Mouse (Mus musculus) heart, embryonic 13.5 days (tissue): ENCODE data around the gene Rrp8. TPM values are rescaled to one million over a fixed set of nuclear protein-coding genes. Genes with fewer than 3 reads are reported as not detected.

Experiments used
- ATAC-seq: fragments of 200-750 bp; cut with Nextera tagmentation; 2 replicates; pipeline ENCODE4 v1.8.0; 2017; ENCODE audit warnings: moderate TSS enrichment; ENCODE audit not compliant: insufficient number of reproducible peaks, low FRiP score, low TSS enrichment; ENCODE audit errors: extremely low read depth
- H3K27ac ChIP-seq: fragments of 300-500 bp; sonication (generic); replicated peaks from 2 replicates; pipeline ENCODE4 v1.5.1; 2015; ENCODE audit warnings: moderate library complexity, mild to moderate bottlenecking, inconsistent platforms
- H3K27me3 ChIP-seq: fragments of 300-500 bp; sonication (generic); replicated peaks from 2 replicates; pipeline ENCODE4 v1.6.1; 2015; ENCODE audit warnings: mild to moderate bottlenecking, inconsistent platforms
- H3K36me3 ChIP-seq: fragments of 300-500 bp; sonication (generic); 2 replicates; pipeline ENCODE4 v1.6.1; 2015; ENCODE audit warnings: mild to moderate bottlenecking, inconsistent platforms
- H3K4me1 ChIP-seq: fragments of 300-500 bp; sonication (generic); 2 replicates; pipeline ENCODE4 v1.6.1; 2015; ENCODE audit warnings: inconsistent platforms
- H3K4me2 ChIP-seq: fragments of 300-500 bp; sonication (generic); 2 replicates; pipeline ENCODE4 v1.6.1; 2015; ENCODE audit warnings: inconsistent platforms, mild to moderate bottlenecking, moderate library complexity
- H3K4me3 ChIP-seq: fragments of 300-500 bp; sonication (generic); 2 replicates; pipeline ENCODE4 v1.5.1; 2015; ENCODE audit warnings: moderate library complexity, mild to moderate bottlenecking, inconsistent platforms
- H3K9ac ChIP-seq: fragments of 300-500 bp; sonication (generic); 2 replicates; pipeline ENCODE4 v1.6.1; 2015; ENCODE audit warnings: inconsistent platforms, mild to moderate bottlenecking, moderate library complexity
- H3K9me3 ChIP-seq: fragments of 300-500 bp; sonication (generic); 2 replicates; pipeline ENCODE4 v1.6.1; 2016; ENCODE audit warnings: inconsistent platforms
- WGBS: fragments of 180-500 bp; shearing (Covaris S2); methylation state at CpG from one replicate; pipeline ENCODE4 v1.1.7; 2015; ENCODE audit warnings: mixed read lengths; 5-methylcytosine and 5-hydroxymethylcytosine counted together
- polyA plus RNA-seq: library from polyadenylated mRNA; unstranded; fragments of >200 nt; fragmentation: Nextera tagmentation; extraction: Ambion mirVana; gene quantifications from 2 replicates; pipeline ENCODE4 v1.2.1, GENCODE M21; 2015

Rrp8 gene
- 25.0 and 25.1 TPM in 2 replicates for polyA plus RNA-seq

GRCm38 (mm10) chr7:105736911-105737521 lies at the start of gene Rrp8:
Gene Rrp8 (minus strand): TSS chr7:105737385.
- Histone ChIP-seq H3K9ac (peak within 1 kb of the TSS; percentile 99), H3K9me3 (no peaks in the 10 kb centered on the region), H3K36me3 (peaks cover 56% of the 10 kb centered on the region), H3K4me2 (peak within 1 kb of the TSS; percentile 92), H3K4me1 (peaks cover 37% of the 10 kb centered on the region), H3K27ac (peak within 1 kb of the TSS; percentile 98), H3K4me3 (peak within 1 kb of the TSS; percentile 96), H3K27me3 (no peaks in the 10 kb centered on the region)
- WGBS: under 1% methylated on average over 30 of the region's 30 CpGs
- ATAC-seq: 0 out of 2 replicates have a peak, but pooled peaks have one; percentile 1

- Histone ChIP-seq H3K4me3 (peak overlapping the region; percentile 79), H3K27me3 (peaks cover 19% of the 10 kb centered on the region), H3K9me3 (no peaks in the 10 kb centered on the region), H3K36me3 (peaks cover 17% of the 10 kb centered on the region), H3K9ac (peak overlapping the region; percentile 92), H3K27ac (peak overlapping the region; percentile 80), H3K4me1 (peaks cover 39% of the 10 kb centered on the region), H3K4me2 (peak overlapping the region; percentile 74)
- ATAC-seq: no peak
- WGBS: 8% methylated on average over 20 of the region's 20 CpGs
Observed at GRCm38 (mm10) chr7:105786506-105787284, 49.5 kb upstream of the Rrp8 start.

DNA sequence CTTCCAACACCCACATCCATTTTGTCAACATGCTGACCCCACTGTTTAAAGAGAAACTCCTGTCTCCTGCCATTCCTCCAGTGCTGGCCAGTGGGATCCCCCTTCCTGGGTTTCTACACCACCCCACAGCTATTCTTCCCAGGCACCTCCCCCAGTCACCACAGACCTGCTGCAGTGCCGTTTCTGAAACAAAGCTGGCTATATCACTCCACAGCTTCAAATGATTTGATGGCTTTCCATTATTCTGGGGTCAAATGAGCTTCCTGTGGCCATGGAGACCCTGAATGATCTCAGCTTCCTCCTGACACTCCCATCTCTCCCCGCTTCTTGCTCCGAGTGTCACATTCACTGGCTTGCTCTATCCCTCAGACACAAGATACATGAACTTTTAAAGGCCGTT lies 47.4 kb upstream of the Rrp8 start:
- H3K4me3 ChIP-seq: peak overlapping the region; percentile 4; the same call in 1 of the 2 replicates
- H3K9me3 ChIP-seq: no peaks in the 10 kb centered on the region
- 35% methylated on average over 4 of the region's 4 CpGs for WGBS
- peaks cover 49% of the 10 kb centered on the region for H3K4me1 ChIP-seq
- H3K4me2 ChIP-seq: peak overlapping the region; percentile 41
- no peak for ATAC-seq
- peaks cover 35% of the 10 kb centered on the region for H3K36me3 ChIP-seq
- H3K9ac ChIP-seq: peak overlapping the region; percentile 38; the same call in 1 of the 2 replicates
- H3K27me3 ChIP-seq: peaks cover 19% of the 10 kb centered on the region
- H3K27ac ChIP-seq: peak overlapping the region; percentile 31; the same call in 1 of the 2 replicates

GRCm38 (mm10) chr7:105783861-105784260 lies 46.7 kb upstream of the Rrp8 start:
- H3K4me2 ChIP-seq: peak overlapping the region; percentile 41
- WGBS: 51% methylated on average over 4 of the region's 4 CpGs
- no peak overlapping the region for H3K27ac ChIP-seq

GRCm38 (mm10) chr7:105778553-105779265 lies 41.5 kb upstream of the Rrp8 start:
- Histone ChIP-seq H3K4me1 (peaks cover 67% of the 10 kb centered on the region), H3K9me3 (no peaks in the 10 kb centered on the region), H3K4me2 (peak overlapping the region; percentile 56), H3K27me3 (no peaks in the 10 kb centered on the region), H3K27ac (peak overlapping the region; percentile 93), H3K36me3 (peaks cover 28% of the 10 kb centered on the region), H3K9ac (peak overlapping the region; percentile 64), H3K4me3 (peak overlapping the region; percentile 13)
- WGBS: 24% methylated on average over 4 of the region's 4 CpGs
- ATAC-seq: peak; percentile 49; the same call in 1 of the 2 replicates

More at GRCm38 (mm10) chr7:105783861-105784260, 46.7 kb upstream of the Rrp8 start:
- Histone ChIP-seq H3K36me3 (peaks cover 35% of the 10 kb centered on the region), H3K27me3 (peaks cover 14% of the 10 kb centered on the region), H3K9ac (no peak overlapping the region), H3K4me3 (no peak overlapping the region), H3K4me1 (peaks cover 56% of the 10 kb centered on the region), H3K9me3 (no peaks in the 10 kb centered on the region)
- no peak for ATAC-seq

- H3K9ac ChIP-seq: peak overlapping the region; percentile 64
- H3K9me3 ChIP-seq: no peaks in the 10 kb centered on the region
- peaks cover 66% of the 10 kb centered on the region for H3K4me1 ChIP-seq
- H3K4me3 ChIP-seq: peak overlapping the region; percentile 13
- WGBS: 38% methylated on average over 13 of the region's 13 CpGs
- ATAC-seq: peak; percentile 60; the same call in 1 of the 2 replicates
- peak overlapping the region; percentile 93 for H3K27ac ChIP-seq
- peak overlapping the region; percentile 56 for H3K4me2 ChIP-seq
- H3K36me3 ChIP-seq: peaks cover 29% of the 10 kb centered on the region
- no peaks in the 10 kb centered on the region for H3K27me3 ChIP-seq
Observed at GRCm38 (mm10) chr7:105777797-105778552, 40.8 kb upstream of the Rrp8 start.

DNA sequence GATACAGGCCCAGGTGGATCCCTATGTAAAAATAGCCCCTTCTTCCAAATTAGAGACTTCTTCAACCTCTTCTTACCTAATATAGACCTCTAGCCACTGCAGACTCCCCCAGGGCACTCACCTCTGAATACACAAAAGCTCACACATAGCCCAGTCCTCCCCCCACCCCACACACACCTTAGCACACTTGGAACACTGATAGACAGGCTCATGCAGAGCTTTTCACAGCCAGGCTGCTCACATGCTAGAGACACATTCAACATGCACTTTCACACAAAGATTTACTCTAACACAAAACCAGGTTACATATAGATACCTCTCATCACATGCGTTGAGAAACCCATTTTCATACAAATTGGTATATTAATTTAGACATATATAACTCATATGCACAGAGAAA lies 40.1 kb upstream of the Rrp8 start:
- no peaks in the 10 kb centered on the region for H3K27me3 ChIP-seq
- peaks cover 68% of the 10 kb centered on the region for H3K4me1 ChIP-seq
- peak overlapping the region; percentile 56 for H3K4me2 ChIP-seq
- 0 out of 2 replicates have a peak overlapping the region, but pooled peaks have one; percentile 64 for H3K9ac ChIP-seq
- no peaks in the 10 kb centered on the region for H3K9me3 ChIP-seq
- H3K36me3 ChIP-seq: peaks cover 30% of the 10 kb centered on the region
- H3K27ac ChIP-seq: peak overlapping the region; percentile 93
- no peak for ATAC-seq
- WGBS: 71% methylated on average over 1 of the region's 1 CpGs
- H3K4me3 ChIP-seq: peak overlapping the region; percentile 13; the same call in 1 of the 2 replicates

- no peak for ATAC-seq
- H3K4me3 ChIP-seq: no peak overlapping the region
- no peaks in the 10 kb centered on the region for H3K9me3 ChIP-seq
- 66% methylated on average over 2 of the region's 2 CpGs for WGBS
- H3K4me1 ChIP-seq: peaks cover 73% of the 10 kb centered on the region
- H3K27ac ChIP-seq: no peak overlapping the region
- no peak overlapping the region for H3K4me2 ChIP-seq
- peaks cover 32% of the 10 kb centered on the region for H3K36me3 ChIP-seq
- no peak overlapping the region for H3K9ac ChIP-seq
- H3K27me3 ChIP-seq: no peaks in the 10 kb centered on the region
Observed at GRCm38 (mm10) chr7:105776026-105776425, 38.8 kb upstream of the Rrp8 start.

- WGBS: 33% methylated on average over 8 of the region's 8 CpGs
- Histone ChIP-seq H3K4me3 (no peak overlapping the region), H3K27me3 (no peaks in the 10 kb centered on the region), H3K27ac (0 out of 2 replicates have a peak overlapping the region, but pooled peaks have one; percentile 3), H3K9ac (peak overlapping the region; percentile 10; the same call in 1 of the 2 replicates), H3K4me2 (no peak overlapping the region), H3K36me3 (peaks cover 34% of the 10 kb centered on the region), H3K4me1 (peaks cover 75% of the 10 kb centered on the region), H3K9me3 (no peaks in the 10 kb centered on the region)
- no peak for ATAC-seq
Observed at GRCm38 (mm10) chr7:105774661-105775060, 37.5 kb upstream of the Rrp8 start.

DNA sequence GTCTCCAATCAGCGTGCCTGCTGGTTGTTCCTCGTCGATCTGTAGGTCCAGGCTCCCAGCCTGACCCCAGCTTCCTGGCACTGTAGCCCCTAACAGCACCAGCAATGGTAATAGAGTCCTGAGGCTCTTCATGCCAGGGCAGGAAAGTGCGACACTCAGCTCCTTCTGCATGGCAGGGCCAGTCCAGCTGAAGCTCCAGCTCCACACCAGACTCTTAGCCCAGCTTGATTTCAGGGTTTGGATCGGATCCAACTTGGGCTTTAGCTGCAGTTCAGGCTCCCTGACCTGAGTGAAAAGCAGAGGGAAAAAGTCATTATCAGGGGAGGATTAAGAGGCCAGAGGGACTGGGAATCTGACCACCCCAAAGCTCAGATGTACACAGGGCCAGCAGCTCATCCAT lies 35.9 kb upstream of the Rrp8 start:
- WGBS: 76% methylated on average over 5 of the region's 5 CpGs
- Histone ChIP-seq H3K36me3 (peaks cover 33% of the 10 kb centered on the region), H3K4me1 (peaks cover 69% of the 10 kb centered on the region)

More for the DNA sequence above, 35.9 kb upstream of the Rrp8 start:
- no peak overlapping the region for H3K4me3 ChIP-seq
- 0 out of 2 replicates have a peak overlapping the region, but pooled peaks have one; percentile 4 for H3K9ac ChIP-seq
- H3K27ac ChIP-seq: 0 out of 2 replicates have a peak overlapping the region, but pooled peaks have one; percentile 3
- H3K4me2 ChIP-seq: no peak overlapping the region
- ATAC-seq: no peak
- H3K9me3 ChIP-seq: no peaks in the 10 kb centered on the region
- H3K27me3 ChIP-seq: no peaks in the 10 kb centered on the region
